Mouse (Mus musculus) liver, postnatal 0 days (tissue): Measurements from ENCODE around the gene Mylip. TPM values are rescaled to one million over a fixed set of nuclear protein-coding genes. Genes with fewer than 3 reads are reported as not detected.

Experiments
- ATAC-seq: fragments of 200-750 bp; cut with Nextera tagmentation; 2 replicates; pipeline ENCODE4 v1.8.0; 2017; ENCODE audit warnings: mild to moderate bottlenecking, moderate library complexity
- DNase-seq: peaks from one replicate; pipeline ENCODE4 v3.0.0-alpha.2; 2016
- H3K27ac ChIP-seq: fragments of 300-500 bp; sonication (generic); 2 replicates; pipeline ENCODE4 v1.5.1; 2014; ENCODE audit warnings: antibody characterized with exemption, moderate library complexity, mild to moderate bottlenecking, low read depth
- H3K27me3 ChIP-seq: fragments of 300-500 bp; sonication (generic); 2 replicates; pipeline ENCODE4 v1.6.1; 2014; ENCODE audit warnings: low read length, control low read depth, mixed read lengths; ENCODE audit not compliant: insufficient read depth
- H3K36me3 ChIP-seq: fragments of 300-500 bp; sonication (generic); replicated peaks from 2 replicates; pipeline ENCODE4 v1.6.1; 2014; ENCODE audit warnings: mild to moderate bottlenecking, control low read depth, low read length, moderate library complexity, mixed read lengths; ENCODE audit not compliant: insufficient read depth
- H3K4me1 ChIP-seq: fragments of 300-500 bp; sonication (generic); 2 replicates; pipeline ENCODE4 v1.6.1; 2014; ENCODE audit warnings: antibody characterized with exemption, mild to moderate bottlenecking, control low read depth; ENCODE audit not compliant: insufficient read depth
- H3K4me2 ChIP-seq: fragments of 300-500 bp; sonication (generic); 2 replicates; pipeline ENCODE4 v1.6.1; 2014; ENCODE audit warnings: low read depth, mild to moderate bottlenecking, low read length, moderate library complexity, mixed read lengths
- H3K4me3 ChIP-seq: fragments of 300-500 bp; sonication (generic); 2 replicates; pipeline ENCODE4 v1.5.1; 2014; ENCODE audit warnings: low read depth, low read length
- H3K9ac ChIP-seq: fragments of 300-500 bp; sonication (generic); replicated peaks from 2 replicates; pipeline ENCODE4 v1.6.1; 2014; ENCODE audit warnings: mild to moderate bottlenecking, moderate library complexity
- H3K9me3 ChIP-seq: fragments of 300-500 bp; sonication (generic); 2 replicates; pipeline ENCODE4 v1.6.1; 2016; ENCODE audit warnings: mild to moderate bottlenecking, control low read depth, low read length, mixed read lengths
- CTCF ChIP-seq: sonication (generic); IDR thresholded peaks from 2 replicates; pipeline ENCODE4 v1.5.1; 2016; ENCODE audit warnings: antibody characterized with exemption, low read depth
- EP300 ChIP-seq: IDR thresholded peaks from 2 replicates; pipeline ENCODE4 v1.6.1; 2016; ENCODE audit warnings: antibody characterized with exemption, low read depth, mild to moderate bottlenecking
- WGBS: fragments of 180-500 bp; shearing (Covaris S2); extraction: QIAGEN DNeasy Blood & Tissue Kit; methylation state at CpG from one replicate; pipeline ENCODE4 v1.1.7; 2014; ENCODE audit not compliant: insufficient replicate concordance; 5-methylcytosine and 5-hydroxymethylcytosine counted together
- polyA plus RNA-seq: library from polyadenylated mRNA; unstranded; fragments of >200 nt; fragmentation: Nextera tagmentation; extraction: Ambion mirVana; gene quantifications from 2 replicates; pipeline ENCODE4 v1.2.1, GENCODE M21; 2015

Mylip gene
- polyA plus RNA-seq, 1 experiment from 2014 or later, result 7.4 TPM

DNA sequence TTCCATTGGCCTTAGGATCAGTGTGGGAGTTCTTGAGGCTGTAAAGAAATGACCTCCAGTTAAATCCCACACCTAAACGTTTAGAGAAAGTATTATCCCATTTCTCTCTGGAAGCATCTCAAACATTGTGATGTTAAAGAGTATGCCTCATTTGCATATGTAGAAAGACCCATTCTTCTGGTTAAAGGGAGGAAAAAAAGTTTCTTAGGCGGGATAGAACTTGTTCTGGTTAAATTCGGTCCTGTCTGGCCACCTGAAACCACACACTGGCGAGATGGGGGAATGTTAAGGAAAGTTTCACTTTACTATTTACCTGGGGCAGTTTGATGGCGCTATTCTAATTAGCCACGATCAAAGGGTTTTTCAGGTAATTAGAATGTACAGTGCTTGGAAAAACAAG is 14.7 kb upstream of the Mylip start:
- Histone ChIP-seq H3K9me3 (no peaks in the 10 kb centered on the region), H3K4me2 (no peak overlapping the region), H3K9ac (no peak overlapping the region), H3K27ac (no peak overlapping the region), H3K36me3 (no peaks in the 10 kb centered on the region), H3K4me1 (no peaks in the 10 kb centered on the region), H3K27me3 (peaks cover 10% of the 10 kb centered on the region; the same call in 1 of the 2 replicates), H3K4me3 (no peak overlapping the region)
- TF ChIP-seq CTCF, result no peak
- no peak for TF ChIP-seq EP300
- ATAC-seq, result no peak
- WGBS, result 48% methylated on average over 6 of the region's 6 CpGs
- no peak for DNase-seq

DNA sequence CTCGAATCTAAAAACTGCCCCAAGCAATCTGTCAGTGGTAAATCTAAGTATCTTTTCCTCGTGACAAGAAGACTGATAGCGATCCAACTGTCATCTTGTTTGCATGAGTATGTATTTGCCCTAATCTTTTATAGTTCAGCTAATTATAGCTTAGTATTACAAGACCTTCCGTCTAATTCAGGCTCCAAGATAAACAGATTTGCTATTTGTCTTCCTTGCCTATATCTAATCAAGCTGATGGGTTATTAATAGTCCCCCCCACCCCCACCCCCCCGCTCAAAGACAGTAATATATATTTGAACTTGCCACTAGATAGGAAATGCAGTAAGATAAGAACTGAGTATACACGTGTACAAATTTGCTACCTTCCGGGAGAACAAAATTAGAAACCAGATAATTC is 7.3 kb upstream of the Mylip start:
- H3K27me3 ChIP-seq, result peaks cover 14% of the 10 kb centered on the region; the same call in 1 of the 2 replicates
- no peak for TF ChIP-seq CTCF
- TF ChIP-seq EP300, result no peak
- H3K36me3 ChIP-seq, result no peaks in the 10 kb centered on the region
- H3K4me3 ChIP-seq, result no peak overlapping the region
- DNase-seq (no peak), ATAC-seq (no peak)
- H3K27ac ChIP-seq, result no peak overlapping the region
- no peaks in the 10 kb centered on the region for H3K4me1 ChIP-seq
- no peak overlapping the region for H3K9ac ChIP-seq
- no peaks in the 10 kb centered on the region for H3K9me3 ChIP-seq
- WGBS, result 46% methylated on average over 7 of the region's 7 CpGs
- no peak overlapping the region for H3K4me2 ChIP-seq

- Histone ChIP-seq H3K4me3 (no peak overlapping the region), H3K27me3 (peaks cover 11% of the 10 kb centered on the region; the same call in 1 of the 2 replicates), H3K36me3 (no peaks in the 10 kb centered on the region), H3K9me3 (no peaks in the 10 kb centered on the region), H3K4me2 (no peak overlapping the region), H3K4me1 (peaks cover 11% of the 10 kb centered on the region), H3K9ac (no peak overlapping the region), H3K27ac (no peak overlapping the region)
- no peak for DNase-seq
- 77% methylated on average over 2 of the region's 2 CpGs for whole genome bisulfite sequencing
- ATAC-seq, result no peak
- TF ChIP-seq CTCF, result no peak
- TF ChIP-seq EP300, result no peak
These were observed 4.9 kb upstream of the Mylip start for GRCm38 (mm10) chr13:45384636-45385035.

DNA sequence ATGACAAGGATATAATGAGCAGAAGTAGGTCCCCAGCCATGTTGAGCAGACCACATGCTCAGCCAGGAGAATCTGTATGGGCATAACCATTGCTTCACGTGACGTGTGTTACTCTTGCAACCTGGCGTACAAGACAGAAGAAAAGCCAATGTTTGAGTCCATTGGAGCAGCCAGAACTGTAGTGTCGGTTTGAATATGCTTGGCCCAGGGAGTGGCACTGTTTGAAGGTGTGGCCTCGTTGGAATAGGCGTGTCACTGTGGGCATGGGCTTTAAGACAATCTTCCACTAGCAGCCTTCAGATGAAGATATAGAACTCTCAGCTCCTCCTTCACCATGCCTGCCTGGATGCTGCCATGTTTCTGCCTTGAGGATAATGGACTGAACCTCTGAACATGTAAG is 4.0 kb upstream of the Mylip start:
- no peak overlapping the region for H3K9ac ChIP-seq
- no peak overlapping the region for H3K4me3 ChIP-seq
- TF ChIP-seq CTCF (no peak), EP300 (no peak)
- no peak overlapping the region for H3K4me2 ChIP-seq
- H3K36me3 ChIP-seq, result no peaks in the 10 kb centered on the region
- WGBS, result 74% methylated on average over 6 of the region's 6 CpGs
- H3K27ac ChIP-seq, result no peak overlapping the region
- peaks cover 11% of the 10 kb centered on the region for H3K4me1 ChIP-seq
- peaks cover 11% of the 10 kb centered on the region; the same call in 1 of the 2 replicates for H3K27me3 ChIP-seq
- ATAC-seq, result no peak
- H3K9me3 ChIP-seq, result no peaks in the 10 kb centered on the region
- DNase-seq, result no peak

DNA sequence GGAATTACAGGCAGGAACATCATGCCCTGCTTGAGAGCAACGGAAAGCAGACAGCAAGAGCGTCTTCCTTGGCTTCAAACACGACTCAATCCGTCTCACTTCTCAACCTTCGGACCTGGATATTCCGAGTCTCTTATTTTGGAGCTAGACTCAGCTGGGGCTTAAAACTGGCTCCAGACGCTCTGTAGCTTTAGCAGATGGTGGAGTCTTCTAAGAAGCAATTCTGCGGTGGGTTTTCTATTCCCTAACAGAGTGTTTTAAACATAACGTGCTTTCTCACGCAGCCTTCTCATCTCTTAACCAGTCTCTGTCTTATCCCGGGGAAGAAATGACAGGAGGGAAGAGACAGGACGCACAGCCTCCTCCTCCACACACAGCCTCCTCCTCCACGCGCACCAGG is 3.3 kb upstream of the Mylip start:
- no peak for TF ChIP-seq EP300
- TF ChIP-seq CTCF, result no peak
- H3K27me3 ChIP-seq, result peaks cover 6% of the 10 kb centered on the region; the same call in 1 of the 2 replicates
- DNase-seq, result no peak

DNA sequence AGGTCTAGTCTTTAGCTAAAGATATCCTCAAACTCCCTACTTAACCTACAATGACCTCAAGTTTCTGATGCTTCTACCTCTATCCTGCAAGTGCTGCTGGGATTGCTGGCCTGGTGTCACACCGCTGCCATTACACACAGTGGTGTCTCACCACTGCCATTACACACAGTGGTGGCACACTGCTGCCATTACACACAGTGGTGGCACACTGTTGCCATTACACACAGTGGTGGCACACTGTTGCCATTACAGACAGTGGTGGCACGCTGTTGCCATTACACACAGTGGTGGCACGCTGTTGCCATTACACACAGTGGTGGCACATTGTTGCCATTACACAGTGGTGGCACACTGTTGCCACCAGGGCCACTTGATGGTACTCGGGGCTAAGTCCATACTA is 2.3 kb upstream of the Mylip start:
- no peak for ATAC-seq
- H3K27ac ChIP-seq, result no peak overlapping the region
- peaks cover 5% of the 10 kb centered on the region for H3K36me3 ChIP-seq
- H3K9ac ChIP-seq, result no peak overlapping the region
- H3K4me3 ChIP-seq, result no peak overlapping the region
- DNase-seq, result no peak
- H3K4me2 ChIP-seq, result no peak overlapping the region
- WGBS, result 93% methylated on average over 4 of the region's 4 CpGs
- TF ChIP-seq EP300 (no peak), CTCF (peak; percentile 44)
- H3K27me3 ChIP-seq, result peaks cover 6% of the 10 kb centered on the region; the same call in 1 of the 2 replicates
- peaks cover 14% of the 10 kb centered on the region for H3K4me1 ChIP-seq
- no peaks in the 10 kb centered on the region for H3K9me3 ChIP-seq

More for the DNA sequence above, 3.3 kb upstream of the Mylip start:
- Histone ChIP-seq H3K9me3 (no peaks in the 10 kb centered on the region), H3K27ac (no peak overlapping the region), H3K4me1 (peaks cover 11% of the 10 kb centered on the region), H3K9ac (no peak overlapping the region), H3K4me2 (no peak overlapping the region), H3K36me3 (no peaks in the 10 kb centered on the region), H3K4me3 (no peak overlapping the region)
- no peak for ATAC-seq
- WGBS, result 92% methylated on average over 14 of the region's 14 CpGs
